Mouse (Mus musculus) T-helper 2 cell (primary cell): Measurements from ENCODE around the gene Tspan17.

Experiments
- in situ Hi-C: fragments of 300-600 bp; cut with MboI, MseI; formaldehyde crosslinking; loops from one replicate; pipeline ENCODE4 v1.15.1; 2025; ENCODE audit warnings: high pct_unique_total_duplicates

The Tspan17 gene

DNA sequence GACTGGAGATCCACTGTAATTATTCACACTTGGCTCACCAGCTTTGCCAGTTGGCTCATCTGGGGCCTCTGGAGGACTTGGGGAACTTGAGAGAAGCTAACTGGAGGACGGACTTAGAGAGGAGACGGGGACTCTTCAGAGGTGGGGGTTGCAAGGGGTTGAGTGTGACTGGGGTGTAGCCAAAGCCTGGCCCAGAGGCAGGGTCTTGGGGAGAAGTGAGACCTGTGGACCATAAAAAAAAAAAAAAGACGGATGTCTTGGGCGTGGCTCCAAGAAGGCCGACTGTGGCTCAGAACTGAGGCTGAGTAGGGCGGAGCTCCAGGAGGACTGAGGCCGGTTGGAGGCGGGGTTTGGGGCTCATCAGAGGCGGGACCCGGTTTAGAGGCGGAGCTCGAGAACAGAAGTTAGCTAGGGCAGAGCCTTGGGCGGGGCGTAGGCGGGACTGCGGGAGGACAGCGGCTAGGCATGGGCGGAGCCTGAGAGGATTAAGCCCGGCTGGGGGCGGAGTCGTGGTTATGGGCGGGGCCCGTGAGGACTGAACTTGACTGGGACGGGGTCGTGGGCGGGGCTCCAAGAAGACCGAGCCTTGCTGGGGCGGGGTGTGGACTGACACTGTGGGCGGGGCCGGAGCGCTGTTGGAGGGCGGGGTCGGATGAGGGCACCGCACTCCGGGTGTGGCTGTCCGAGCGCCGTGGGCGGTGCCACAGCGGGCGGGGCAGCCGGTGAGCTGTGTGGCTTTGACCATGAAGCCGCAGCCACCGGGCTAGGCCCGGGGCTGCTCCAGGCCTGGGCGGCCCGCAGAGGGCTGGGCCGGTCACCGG lies at the start of gene Tspan17:
Tspan17 (plus strand) TSS at position 638 of the 821 bp plus-strand sequence.
- in situ Hi-C loops = no loop called here

DNA sequence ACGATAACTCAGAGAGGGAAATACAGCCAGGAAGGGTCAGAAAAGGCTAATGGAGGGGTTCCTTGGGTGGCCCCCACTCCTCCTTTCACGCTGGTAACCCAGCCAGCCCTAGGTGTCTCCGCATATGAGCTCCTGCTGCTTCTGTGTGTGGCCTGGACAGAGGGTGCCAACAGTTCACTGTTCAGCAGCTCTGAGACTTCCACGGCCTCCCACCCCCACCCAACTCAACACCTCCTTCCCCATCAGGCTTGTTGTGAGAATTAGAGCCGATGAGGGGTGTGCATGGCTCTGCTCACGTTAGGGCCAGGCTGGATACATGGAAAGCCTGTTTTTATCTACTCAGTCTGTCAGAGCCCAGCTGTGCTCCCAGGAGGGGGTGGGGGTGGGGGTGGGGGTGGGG lies 43.1 kb upstream of the Tspan17 start:
- in situ Hi-C loops = no loop called here

GRCm38 (mm10) chr13:54746896-54747295 lies 42.3 kb upstream of the Tspan17 start:
- in situ Hi-C loops = no loop called here

- in situ Hi-C loops = no loop called here
These were observed 41.0 kb upstream of the Tspan17 start for GRCm38 (mm10) chr13:54748190-54748589.

DNA sequence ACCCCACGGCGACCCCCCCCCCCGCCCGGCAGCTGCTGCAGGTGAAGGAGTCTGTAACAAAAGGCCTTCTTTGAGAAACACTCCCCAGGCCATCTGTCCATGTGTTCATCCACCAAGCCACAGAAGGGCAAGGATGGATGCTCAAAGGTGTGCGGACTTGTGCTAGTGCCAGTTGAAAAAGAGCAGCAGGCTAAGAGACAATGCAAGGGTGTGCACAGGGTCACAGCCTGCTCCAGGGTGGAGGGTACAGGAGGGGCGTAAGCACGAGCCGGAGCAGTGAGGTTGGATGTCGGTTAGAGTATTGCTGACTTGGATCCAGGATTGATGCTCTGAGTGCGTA lies 40.5 kb upstream of the Tspan17 start:
- in situ Hi-C loops = no loop called here

GRCm38 (mm10) chr13:54749061-54749863 lies 39.9 kb upstream of the Tspan17 start:
- in situ Hi-C loops = no loop called here

DNA sequence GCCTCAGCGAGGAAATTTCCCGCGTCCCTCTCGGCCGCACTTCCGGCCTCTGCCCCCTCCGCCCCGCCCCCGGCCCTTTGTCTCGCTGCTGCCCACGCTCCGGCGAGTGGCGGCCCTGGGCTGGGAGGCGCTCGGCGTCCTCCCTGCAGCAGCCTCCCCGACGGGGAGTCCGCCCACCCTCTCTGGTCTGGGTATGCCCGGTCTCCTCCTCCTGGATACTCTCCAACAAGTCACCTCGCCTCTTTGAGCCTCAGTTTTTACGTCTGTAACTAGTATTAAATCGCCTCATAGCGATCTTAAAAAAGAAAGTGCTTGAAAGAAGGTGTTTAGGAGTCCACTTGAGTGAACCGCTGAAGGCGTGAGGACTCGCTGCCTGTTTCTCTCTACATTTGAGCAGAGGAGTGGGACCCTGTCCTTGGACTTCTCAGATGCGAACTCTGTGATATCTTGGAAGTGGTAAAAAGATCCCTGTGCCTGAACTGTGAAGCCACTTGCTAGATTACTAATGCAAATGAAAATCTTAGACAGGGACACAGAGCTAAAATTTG lies 39.2 kb upstream of the Tspan17 start, which contains the start of gene Gprin1:
Gprin1 (minus strand) TSS at position 11 of the 548 bp plus-strand sequence.
- in situ Hi-C loops = no loop called here

GRCm38 (mm10) chr13:54750699-54751098 lies 38.5 kb upstream of the Tspan17 start:
- in situ Hi-C loops = no loop called here

GRCm38 (mm10) chr13:54752656-54753055 lies 36.5 kb upstream of the Tspan17 start:
- in situ Hi-C loops = no loop called here

DNA sequence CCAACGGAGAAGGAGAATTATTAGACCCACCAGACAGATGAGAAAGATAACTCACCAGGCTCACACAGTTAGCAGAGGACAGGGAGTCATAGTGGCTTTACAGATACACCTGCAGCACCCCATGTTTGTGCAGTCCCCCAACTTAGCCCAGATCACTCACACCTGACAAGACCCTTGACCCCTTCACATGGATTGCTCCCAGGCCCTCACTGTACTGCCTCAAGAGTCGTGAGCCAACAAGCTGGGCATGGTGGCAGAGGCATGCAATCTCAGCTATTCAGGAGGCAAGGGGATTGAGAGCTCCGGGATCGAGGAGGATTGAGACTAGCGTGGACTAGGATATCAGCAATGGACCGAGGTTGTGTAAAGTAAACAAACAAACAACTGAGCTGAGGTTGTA lies 35.4 kb upstream of the Tspan17 start:
- in situ Hi-C loops = no loop called here

DNA sequence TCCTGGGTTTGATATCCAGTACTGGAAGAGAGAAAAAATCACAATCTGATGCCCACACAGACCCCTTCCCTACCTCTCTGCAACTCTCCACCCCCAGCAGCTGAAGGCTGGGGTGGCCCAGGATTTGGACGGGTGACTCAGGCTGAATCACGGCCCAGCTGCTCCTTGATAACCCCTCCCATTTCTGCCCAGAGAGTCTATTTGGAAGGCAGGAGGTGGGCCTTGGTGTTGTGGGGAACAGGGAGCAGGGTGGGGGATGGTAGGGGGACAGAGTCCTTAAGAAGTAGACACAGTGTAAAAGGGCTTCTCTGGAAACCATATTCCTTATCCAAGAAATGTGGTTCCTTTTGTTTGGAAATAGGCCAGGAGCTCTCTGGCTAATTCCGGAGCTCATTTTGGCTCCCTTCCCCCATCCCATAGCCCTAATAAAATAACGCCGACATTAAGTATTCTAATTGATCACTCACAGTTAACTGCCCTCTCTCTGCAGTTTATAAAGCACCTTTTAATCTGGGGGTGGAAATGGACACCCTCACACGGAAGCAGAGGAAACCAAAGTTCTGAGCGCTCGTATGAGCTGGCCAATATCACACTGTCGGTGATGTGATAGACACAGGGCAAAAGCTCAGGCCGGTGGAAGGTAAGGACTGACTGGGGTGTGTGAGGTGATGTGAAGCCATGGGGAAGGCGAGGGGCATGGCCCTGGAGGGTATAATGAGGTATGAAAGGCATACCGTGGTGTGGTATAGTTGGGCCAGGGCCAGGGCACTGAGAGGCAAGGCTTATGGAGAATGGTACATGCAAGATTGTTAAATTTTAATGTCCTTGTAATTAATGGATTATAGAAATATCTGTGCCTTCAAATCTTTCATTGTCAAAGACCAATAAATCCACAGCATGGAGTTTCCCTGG lies 34.8 kb upstream of the Tspan17 start:
- in situ Hi-C loops = no loop called here

GRCm38 (mm10) chr13:54755201-54755830 lies 33.9 kb upstream of the Tspan17 start:
- in situ Hi-C loops = no loop called here

DNA sequence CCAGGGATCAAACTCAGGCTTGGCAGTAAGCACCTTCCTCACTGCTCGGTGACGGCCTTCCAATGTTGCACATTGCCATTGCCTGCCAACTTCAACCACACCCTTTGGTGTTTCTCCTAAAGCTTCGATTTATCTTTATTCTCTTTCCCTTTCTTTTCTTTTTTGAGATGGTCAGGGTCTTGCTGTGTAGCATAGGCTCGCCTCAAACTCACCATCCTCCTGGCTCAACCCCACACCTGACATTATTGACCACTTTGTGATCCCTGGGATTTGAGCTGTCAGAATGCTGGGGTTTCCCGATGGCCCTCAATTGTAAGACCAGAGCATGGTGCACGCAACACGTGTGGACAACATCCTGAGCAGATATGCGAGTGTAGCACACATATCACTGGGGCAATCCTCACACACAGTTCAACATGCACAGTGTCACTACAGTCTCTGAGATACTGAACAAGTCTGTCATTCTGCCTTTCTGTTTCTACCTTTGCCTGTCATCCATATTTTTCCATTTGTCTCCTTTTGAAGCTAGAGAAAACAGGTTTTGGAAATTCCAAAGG lies 32.9 kb upstream of the Tspan17 start:
- in situ Hi-C loops = no loop called here

DNA sequence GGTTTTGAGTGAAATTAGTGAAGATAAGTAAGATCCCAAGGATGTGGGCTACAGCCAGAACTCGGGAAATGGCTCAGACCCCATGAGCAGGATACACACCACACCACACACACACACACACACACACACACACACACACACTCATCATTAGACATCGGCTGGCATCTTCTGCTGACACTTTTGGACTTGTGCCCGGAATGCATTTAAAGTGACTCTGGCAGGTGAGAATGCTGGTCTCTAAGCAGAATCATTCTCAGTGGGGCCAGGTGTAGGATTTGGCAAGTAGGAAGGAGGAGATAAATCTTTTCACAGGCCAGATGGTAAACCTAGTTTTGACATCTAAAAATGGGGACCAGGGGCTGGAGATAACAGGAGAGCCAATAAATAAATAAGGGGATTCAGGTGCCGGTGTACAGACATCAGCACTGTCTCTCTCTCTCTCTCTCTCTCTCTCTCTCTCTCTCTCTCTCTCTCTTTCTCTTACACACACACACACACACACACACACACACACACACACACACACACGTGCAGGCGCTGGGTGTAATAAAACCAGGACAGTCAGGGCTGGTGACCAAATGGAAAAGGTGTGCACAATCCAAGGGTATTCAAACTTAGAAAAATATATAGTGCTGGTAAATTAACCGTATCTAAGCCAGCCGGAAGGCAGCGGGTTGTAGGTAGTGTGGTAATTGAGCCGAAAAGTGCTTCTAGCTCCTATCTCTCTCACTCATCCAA lies 31.9 kb upstream of the Tspan17 start:
- in situ Hi-C loops = no loop called here

- in situ Hi-C loops = no loop called here
These were observed 31.0 kb upstream of the Tspan17 start for GRCm38 (mm10) chr13:54758045-54758755.

DNA sequence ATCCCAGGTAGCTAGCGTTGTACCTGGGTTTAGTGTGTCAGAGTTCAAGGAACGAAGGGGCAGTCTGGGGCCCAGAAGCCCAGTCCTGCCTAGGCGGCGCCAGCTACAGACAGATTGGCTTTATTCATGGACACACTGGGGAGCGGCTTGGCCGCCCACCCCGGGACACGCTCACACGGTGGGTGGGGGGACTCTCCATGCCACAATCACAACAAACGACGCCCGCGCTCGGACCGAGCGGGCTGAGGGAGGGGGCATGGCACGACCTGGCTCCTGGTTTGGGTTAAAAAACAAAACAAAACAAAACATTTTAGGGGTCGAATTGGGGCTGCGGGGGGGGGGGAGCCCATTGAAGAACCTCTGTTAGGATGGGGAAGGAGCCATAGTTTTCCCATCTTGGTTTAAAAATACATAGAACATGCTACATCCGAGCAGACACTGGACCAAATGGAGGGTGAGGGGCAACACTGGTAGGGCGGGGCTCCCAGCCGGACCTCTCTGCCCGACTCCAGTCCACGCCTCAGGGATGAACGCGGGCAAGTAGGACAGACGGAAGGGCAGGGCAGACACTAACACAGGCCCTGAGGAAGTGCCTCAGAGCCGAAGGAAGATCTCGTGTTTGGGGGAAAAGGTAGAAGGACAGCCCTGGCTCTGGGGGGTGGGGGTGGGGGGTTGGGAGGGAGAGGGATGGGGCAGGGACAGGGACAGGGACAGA lies 30.3 kb upstream of the Tspan17 start:
- in situ Hi-C loops = no loop called here

GRCm38 (mm10) chr13:54759496-54759895 lies 29.7 kb upstream of the Tspan17 start:
- in situ Hi-C loops = no loop called here

DNA sequence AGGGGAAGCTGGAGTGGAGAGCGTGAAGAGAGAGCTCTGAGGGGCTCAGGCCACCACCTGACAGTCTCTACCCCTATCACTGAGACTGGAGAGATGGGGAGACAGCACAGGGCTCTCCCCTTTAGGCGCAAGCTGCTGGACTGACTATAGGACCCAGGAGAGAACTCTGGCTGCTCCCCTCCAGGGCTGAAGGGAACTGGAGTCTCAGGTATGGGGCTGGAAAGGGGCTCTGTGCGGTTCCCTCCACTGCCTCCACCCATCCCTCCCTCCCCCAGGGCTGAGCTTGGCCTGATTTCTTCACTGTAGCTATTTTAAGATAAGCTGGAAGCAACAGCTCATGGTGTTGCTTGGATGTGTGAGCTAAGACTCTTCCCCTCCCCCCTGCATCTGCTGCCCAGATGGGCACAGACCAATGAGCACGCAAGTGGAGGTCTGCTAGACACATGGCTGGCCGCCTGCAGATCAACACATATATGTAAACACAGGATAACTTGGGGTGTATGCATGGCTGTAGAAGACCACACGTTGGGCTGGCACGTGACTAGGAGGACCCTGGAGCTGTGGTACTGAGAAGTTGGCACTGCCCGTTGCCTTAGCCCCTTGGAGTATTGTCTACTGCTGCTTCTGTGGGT lies 28.9 kb upstream of the Tspan17 start:
- in situ Hi-C loops = no loop called here
